Mouse (Mus musculus) fat pad, adult 2 months (tissue): ENCODE measurements around the gene Elf2.
A peak's percentile ranks its signal among the peaks of the same experiment; 100 is the strongest.
"Not testable (repeated sequence)": the region's sequence is repeated elsewhere in the genome, so short reads cannot be mapped to it uniquely, and the experiment has no call there.

Experiments used
- DNase-seq: peaks from one replicate; pipeline ENCODE4 v3.0.0-alpha.2; 2011; ENCODE audit warnings: low read depth, low spot score; ENCODE audit errors: extremely low read depth

Elf2 gene

GRCm38 (mm10) chr3:51333234-51333889 lies 7.1 kb downstream of the Elf2 start:
- no peak for DNase-seq

- DNase-seq, result no peak
These were observed 10.4 kb downstream of the Elf2 start for GRCm38 (mm10) chr3:51330086-51330485.

GRCm38 (mm10) chr3:51328546-51328945 lies 11.9 kb downstream of the Elf2 start:
- DNase-seq, result no peak

GRCm38 (mm10) chr3:51327817-51328216 lies 12.6 kb downstream of the Elf2 start:
- DNase-seq, result no peak

GRCm38 (mm10) chr3:51327429-51327797 lies 13.1 kb downstream of the Elf2 start:
- no peak for DNase-seq

- no peak for DNase-seq
These were observed 13.6 kb downstream of the Elf2 start for GRCm38 (mm10) chr3:51326664-51327428.

GRCm38 (mm10) chr3:51325475-51325874 lies 15.0 kb downstream of the Elf2 start:
- no peak for DNase-seq

GRCm38 (mm10) chr3:51323006-51323405 lies 17.5 kb downstream of the Elf2 start:
- DNase-seq, result no peak

GRCm38 (mm10) chr3:51322326-51322725 lies 18.1 kb downstream of the Elf2 start:
- no peak for DNase-seq

DNA sequence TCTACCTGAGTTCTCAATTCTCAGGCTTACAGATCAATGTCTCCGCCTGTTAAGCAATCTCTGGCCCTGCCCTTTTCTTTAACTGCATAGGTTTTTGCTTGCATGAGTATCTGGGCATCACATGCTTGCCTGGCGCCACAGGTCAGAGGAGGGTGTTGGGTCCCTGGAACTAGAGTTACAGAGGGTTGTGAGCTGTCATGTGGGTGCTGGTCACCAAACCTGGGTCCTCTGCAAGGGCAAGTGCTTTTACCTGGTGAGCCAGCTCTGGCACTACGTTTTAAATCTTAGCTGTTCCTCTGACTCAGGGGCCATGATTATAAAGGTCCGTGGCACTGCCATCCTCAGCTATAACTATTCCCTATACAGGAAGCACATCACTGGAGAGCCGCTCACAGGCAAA lies 19.3 kb downstream of the Elf2 start:
- no peak for DNase-seq

- DNase-seq, result not testable (repeated sequence)
These were observed 22.4 kb downstream of the Elf2 start for GRCm38 (mm10) chr3:51318053-51318452.

DNA sequence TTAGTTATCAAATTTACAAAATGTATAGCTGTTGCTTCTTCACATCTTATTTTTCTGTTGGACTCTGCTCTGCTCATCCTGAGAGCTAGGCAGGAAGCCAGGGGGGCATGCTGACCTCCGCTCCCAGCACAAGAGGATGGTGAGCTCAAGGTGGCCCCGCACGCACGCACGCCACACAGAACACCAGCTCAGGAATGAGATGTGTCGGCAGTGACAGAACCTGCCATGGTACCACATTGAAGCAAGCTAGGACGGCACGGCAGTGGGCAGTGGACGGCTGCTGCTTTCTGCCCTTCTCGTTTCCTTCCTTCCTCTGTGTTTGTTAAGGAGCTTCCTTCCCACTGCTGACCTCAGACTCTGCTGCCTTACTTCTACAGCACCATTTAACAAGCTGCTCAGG lies 23.6 kb downstream of the Elf2 start:
- no peak for DNase-seq

- no peak for DNase-seq
These were observed 28.8 kb downstream of the Elf2 start for GRCm38 (mm10) chr3:51311638-51312037.

DNA sequence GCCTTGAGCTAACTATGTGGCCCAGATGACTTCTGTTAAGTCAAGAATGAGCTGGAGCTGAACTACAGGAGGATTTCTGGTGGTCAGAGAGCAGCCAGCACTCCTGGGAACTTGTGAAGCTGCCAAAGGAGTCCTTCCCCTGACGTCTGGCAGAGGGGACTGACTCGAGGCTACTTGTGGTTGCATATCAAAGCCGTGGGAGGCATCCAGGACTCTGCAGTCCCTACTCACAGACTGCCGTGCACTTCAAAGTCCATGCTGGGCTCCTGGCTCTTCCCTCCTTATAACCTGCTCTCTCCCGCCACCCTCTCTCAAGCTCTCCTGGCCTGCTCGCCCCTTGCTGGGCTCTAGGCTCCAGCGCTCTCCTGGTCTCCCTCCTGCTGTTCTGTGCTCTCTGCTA lies 30.4 kb downstream of the Elf2 start:
- no peak for DNase-seq

DNA sequence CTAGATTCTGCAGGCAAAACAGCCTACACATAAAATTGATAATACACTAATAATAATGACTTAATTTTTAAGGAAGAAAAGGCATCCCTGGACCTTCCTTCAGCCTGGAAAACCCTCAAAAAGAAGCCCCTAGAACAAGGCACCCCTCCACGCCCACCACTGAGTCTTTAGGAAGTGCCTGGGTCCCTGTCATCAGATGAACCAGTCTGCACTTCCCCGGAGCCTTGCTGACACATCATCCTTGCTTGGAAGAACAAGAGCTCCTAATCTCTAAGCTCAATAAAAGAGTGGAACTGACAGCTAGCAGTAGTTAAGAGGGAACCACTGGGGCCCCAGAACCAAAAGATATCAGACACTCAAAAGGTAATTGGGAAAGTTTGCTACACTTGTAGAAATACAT lies 33.8 kb downstream of the Elf2 start:
- DNase-seq, result no peak

GRCm38 (mm10) chr3:51305961-51306360 lies 34.5 kb downstream of the Elf2 start:
- DNase-seq, result no peak

GRCm38 (mm10) chr3:51302971-51303476 lies 37.4 kb downstream of the Elf2 start:
- no peak for DNase-seq

DNA sequence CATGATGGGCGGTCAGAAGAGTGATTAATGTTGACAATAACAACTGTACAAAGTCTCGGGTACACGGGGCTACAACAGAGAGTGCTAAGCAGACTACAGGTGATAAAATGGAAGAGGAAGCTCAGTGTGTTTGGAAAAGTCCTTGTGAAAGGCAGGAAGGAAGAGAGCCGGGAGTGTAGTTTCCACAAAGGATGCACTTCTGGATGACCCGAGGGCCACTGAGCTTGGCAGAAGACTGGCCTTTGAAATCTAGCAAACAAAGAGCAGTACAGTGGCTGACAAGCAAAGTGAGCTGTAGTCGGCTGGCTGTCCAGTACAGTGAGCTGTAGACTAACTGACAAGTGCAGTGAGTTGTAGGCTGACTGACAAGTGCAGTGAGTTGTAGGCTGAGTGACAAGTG lies 38.9 kb downstream of the Elf2 start:
- DNase-seq, result no peak

- DNase-seq, result peak; percentile 59
These were observed 43.7 kb downstream of the Elf2 start for GRCm38 (mm10) chr3:51296790-51297189.

GRCm38 (mm10) chr3:51295225-51295624 lies 45.2 kb downstream of the Elf2 start:
- no peak for DNase-seq

DNA sequence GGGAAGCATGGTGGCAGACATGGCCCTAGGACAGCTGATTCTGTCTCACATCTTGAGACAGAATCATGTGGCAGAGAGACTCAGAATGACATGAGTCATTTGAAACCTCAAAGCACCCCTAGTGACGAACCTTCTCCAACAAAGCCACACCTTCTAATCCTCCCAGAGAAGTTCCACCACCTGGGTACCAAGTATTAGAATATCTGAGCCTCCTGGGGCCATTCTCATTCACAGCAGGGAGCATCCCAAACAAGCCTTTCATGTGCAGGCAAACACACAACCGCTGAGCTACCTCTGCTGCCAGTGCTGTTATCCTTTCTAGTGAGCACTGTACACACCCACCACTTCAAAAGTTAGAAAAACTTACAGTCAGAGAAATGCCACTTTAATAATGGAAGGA lies 46.2 kb downstream of the Elf2 start:
- DNase-seq, result no peak
